Comparison of ENCODE assay signal across 8 mouse cellular contexts in the genomic region with DNA sequence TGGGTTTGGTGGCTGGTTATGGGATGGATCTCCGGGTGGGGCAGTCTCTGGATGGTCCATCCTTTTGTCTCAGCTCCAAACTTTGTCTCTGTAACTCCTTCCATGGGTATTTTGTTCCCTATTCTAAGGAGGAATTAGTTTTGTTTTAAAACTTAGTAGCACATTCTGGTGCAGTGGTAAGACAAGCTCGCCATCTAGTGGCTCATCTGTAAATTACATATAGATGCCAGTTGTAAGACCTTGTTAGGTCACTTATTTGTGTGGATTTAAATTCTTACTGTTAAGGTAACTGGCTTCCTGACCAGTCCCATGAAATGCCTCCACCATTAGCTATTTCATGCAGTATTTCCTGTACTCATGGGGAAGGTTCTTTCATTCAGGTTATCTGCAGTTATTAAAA. TPM values are rescaled to one million over a fixed set of nuclear protein-coding genes. Genes with fewer than 3 reads are reported as not detected.
A peak's percentile ranks its signal among the peaks of the same experiment; 100 is the strongest.
DNase-seq lines count a peak whose midpoint lies in the region; ATAC-seq and TF ChIP-seq lines count a peak whose summit lies in the region.

No protein-coding gene starts in this region.

- no peak overlapping the region for H3K27ac ChIP-seq in neural tube, embryonic 11.5 days (ENCODE audit: low read depth, low read length)
- no peak overlapping the region for H3K27ac ChIP-seq in embryonic facial prominence, embryonic 11.5 days (replicated peaks; ENCODE audit: low read depth, low read length)
- H3K27ac ChIP-seq in kidney, postnatal 0 days: no peak overlapping the region

- H3K4me2 ChIP-seq in neural tube, embryonic 11.5 days (ENCODE audit: low read depth): no peak overlapping the region
- no peak overlapping the region for H3K4me2 ChIP-seq in embryonic facial prominence, embryonic 11.5 days (ENCODE audit: low read depth, low read length)
- no peak overlapping the region for H3K4me2 ChIP-seq in kidney, postnatal 0 days (ENCODE audit: low read length)

- WGBS in neural tube, embryonic 11.5 days: 13% methylated on average over 2 of the region's 2 CpGs
- WGBS in embryonic facial prominence, embryonic 11.5 days: 8% methylated on average over 2 of the region's 2 CpGs
- 8% methylated on average over 2 of the region's 2 CpGs for WGBS in kidney, postnatal 0 days

- DNase-seq in cerebellum, postnatal 10 days: peak; percentile 49 to 71
- no peak for DNase-seq in cerebellum, adult 11 months
- peak; percentile 32 for DNase-seq in neural tube, embryonic 11.5 days (ENCODE audit: low spot score)
- no peak for DNase-seq in neural tube, embryonic 10.5 days (ENCODE audit: extremely low spot score, low spot score)
- DNase-seq in embryonic facial prominence, embryonic 11.5 days (ENCODE audit: low spot score): peak; percentile 86
- peak; percentile 84 for DNase-seq in kidney, postnatal 0 days (ENCODE audit: low spot score)
- DNase-seq in natural killer cell, adult 2 months (ENCODE audit: low spot score in 2 of 2): peak; percentile 13 to 15
- no peak for DNase-seq in right cerebral cortex, postnatal 36 days (ENCODE audit: low spot score in 2 of 2)

- H3K9me3 ChIP-seq in neural tube, embryonic 11.5 days (ENCODE audit: control insufficient read depth, low read length): no peaks in the 10 kb centered on the region
- H3K9me3 ChIP-seq in embryonic facial prominence, embryonic 11.5 days (replicated peaks; ENCODE audit: control insufficient read depth, low read length): no peaks in the 10 kb centered on the region
- no peaks in the 10 kb centered on the region for H3K9me3 ChIP-seq in kidney, postnatal 0 days (replicated peaks; ENCODE audit: low read length)

- ATAC-seq in neural tube, embryonic 11.5 days (ENCODE audit: insufficient read depth, low FRiP score, low TSS enrichment): no peak
- no peak for ATAC-seq in embryonic facial prominence, embryonic 11.5 days (replicated peaks; ENCODE audit: insufficient number of reproducible peaks, low FRiP score, low TSS enrichment, low read depth)
- ATAC-seq in kidney, postnatal 0 days (replicated peaks; ENCODE audit: low FRiP score, low read depth): no peak

- H3K9ac ChIP-seq in neural tube, embryonic 11.5 days (ENCODE audit: low read length): no peak overlapping the region
- no peak overlapping the region for H3K9ac ChIP-seq in embryonic facial prominence, embryonic 11.5 days (replicated peaks; ENCODE audit: low read length)
- H3K9ac ChIP-seq in kidney, postnatal 0 days (ENCODE audit: low read depth, low read length): no peak overlapping the region

- H3K27me3 ChIP-seq in neural tube, embryonic 11.5 days (ENCODE audit: control insufficient read depth, insufficient read depth, low read length): no peaks in the 10 kb centered on the region
- H3K27me3 ChIP-seq in embryonic facial prominence, embryonic 11.5 days (ENCODE audit: control insufficient read depth, insufficient read depth, low read length): no peaks in the 10 kb centered on the region
- H3K27me3 ChIP-seq in kidney, postnatal 0 days (ENCODE audit: insufficient read depth, low read length): no peaks in the 10 kb centered on the region

- no peaks in the 10 kb centered on the region for H3K4me1 ChIP-seq in neural tube, embryonic 11.5 days (ENCODE audit: control insufficient read depth, insufficient read depth, low read length)
- no peaks in the 10 kb centered on the region for H3K4me1 ChIP-seq in embryonic facial prominence, embryonic 11.5 days (ENCODE audit: control insufficient read depth, insufficient read depth, low read length)
- H3K4me1 ChIP-seq in kidney, postnatal 0 days (replicated peaks; ENCODE audit: insufficient read depth, low read length): 0 out of 2 replicates have a peak, but pooled peaks cover 3% of the 10 kb centered on the region

- peak; percentile 81 for TF ChIP-seq CTCF in kidney, postnatal 0 days (IDR thresholded peaks at IDR 0.05; ENCODE audit: low read depth)

- no peak overlapping the region for H3K4me3 ChIP-seq in neural tube, embryonic 11.5 days (ENCODE audit: low read depth, low read length)
- H3K4me3 ChIP-seq in embryonic facial prominence, embryonic 11.5 days (ENCODE audit: low read depth, low read length): no peak overlapping the region
- H3K4me3 ChIP-seq in kidney, postnatal 0 days (replicated peaks; ENCODE audit: low read depth, low read length): no peak overlapping the region

- no peaks in the 10 kb centered on the region for H3K36me3 ChIP-seq in neural tube, embryonic 11.5 days (ENCODE audit: control insufficient read depth, insufficient read depth, low read length)
- H3K36me3 ChIP-seq in embryonic facial prominence, embryonic 11.5 days (replicated peaks; ENCODE audit: control insufficient read depth, insufficient read depth, low read depth, low read length): no peaks in the 10 kb centered on the region
- H3K36me3 ChIP-seq in kidney, postnatal 0 days (ENCODE audit: insufficient read depth, low read length): no peaks in the 10 kb centered on the region

RNA-seq across cellular contexts. Expression of a gene that starts 18.6 kb away (rescaled TPM):
- polyA plus RNA-seq in neural tube, embryonic 11.5 days (2014; fragmentation: Nextera tagmentation; extraction: Ambion mirVana): 17.8 and 20.8 TPM in 2 replicates
- 19.6 and 25.4 TPM in 2 replicates for polyA plus RNA-seq in embryonic facial prominence, embryonic 11.5 days (2014; fragmentation: Nextera tagmentation; extraction: Ambion mirVana)
- polyA plus RNA-seq in kidney, postnatal 0 days (2015; fragmentation: Nextera tagmentation; extraction: Ambion mirVana): 15.9 and 17.2 TPM in 2 replicates

Comparison
In these comparisons a context has a peak if more than half of its experiments do, and no peak if none do; other contexts are left out.
1. DNase-seq: peak in cerebellum, postnatal 10 days (2 of 2), neural tube, embryonic 11.5 days (single experiment), embryonic facial prominence, embryonic 11.5 days (single experiment), kidney, postnatal 0 days (single experiment) and natural killer cell, adult 2 months (2 of 2); none in cerebellum, adult 11 months (single experiment), neural tube, embryonic 10.5 days (single experiment) and right cerebral cortex, postnatal 36 days (0 of 2).